Mouse (Mus musculus): Measurements from ENCODE around the gene Rnf168.

Gene Rnf168

DNA sequence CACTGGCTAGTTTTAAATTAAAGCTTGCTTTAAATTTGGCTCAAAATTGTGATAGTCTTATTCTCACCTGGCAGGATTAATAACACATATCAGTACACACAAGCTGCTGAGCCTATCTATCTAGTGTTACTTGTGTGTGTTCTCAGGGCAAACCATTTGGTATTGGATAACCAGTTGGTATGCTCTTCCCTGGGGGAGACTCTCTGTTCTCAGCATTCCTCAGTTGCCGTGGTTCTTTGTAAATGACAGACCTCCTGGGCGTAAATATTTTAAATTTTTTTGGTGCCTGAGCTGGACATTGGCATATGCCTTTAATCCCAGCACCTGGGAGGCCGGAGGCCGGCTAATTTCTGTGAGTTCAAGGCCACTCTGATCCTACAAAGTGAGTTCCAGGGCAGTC lies 35.6 kb downstream of the Rnf168 start:
- DNase-seq (ENCODE audit: low read depth, low spot score) = no peak

- no peak for DNase-seq (ENCODE audit: low read depth, low spot score)
Measured at GRCm38 (mm10) chr16:32316601-32317000, 39.3 kb downstream of the Rnf168 start.

- no peak for DNase-seq (ENCODE audit: low read depth, low spot score)
Measured at GRCm38 (mm10) chr16:32323953-32324352, 46.7 kb downstream of the Rnf168 start.

- DNase-seq (ENCODE audit: low read depth, low spot score) = no peak
Measured at GRCm38 (mm10) chr16:32330876-32331670, 53.8 kb downstream of the Rnf168 start.

DNA sequence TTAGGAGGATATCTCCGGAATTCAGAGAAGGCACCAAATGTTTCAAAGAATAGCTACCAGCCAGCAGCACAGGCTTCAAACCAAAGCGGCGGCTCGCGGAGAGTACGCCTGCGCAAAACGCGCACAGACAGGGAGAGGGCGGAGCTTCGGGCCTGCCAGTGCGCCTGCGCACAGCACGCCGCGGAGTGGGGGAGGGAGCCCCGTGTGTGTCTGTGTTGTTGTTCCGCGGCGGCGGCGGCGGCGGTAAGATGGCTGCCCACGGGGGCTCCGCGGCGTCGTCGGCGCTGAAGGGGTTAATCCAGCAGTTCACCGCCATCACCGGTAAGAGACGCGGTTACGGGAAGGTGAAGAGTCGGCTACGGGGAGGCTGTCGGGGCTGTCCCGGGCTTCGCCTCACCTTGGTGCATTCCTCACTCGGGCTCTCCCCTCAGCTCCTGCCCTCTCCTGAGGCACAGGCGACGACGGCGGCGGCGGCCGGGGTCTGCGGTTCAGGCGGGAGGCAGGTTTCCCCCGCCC lies 54.8 kb downstream of the Rnf168 start, which contains the start of gene Ubxn7:
TSS of gene Ubxn7 (plus strand) at position 218 of the 516 bp plus-strand sequence.
- DNase-seq (ENCODE audit: low read depth, low spot score) = peak; percentile 99

DNA sequence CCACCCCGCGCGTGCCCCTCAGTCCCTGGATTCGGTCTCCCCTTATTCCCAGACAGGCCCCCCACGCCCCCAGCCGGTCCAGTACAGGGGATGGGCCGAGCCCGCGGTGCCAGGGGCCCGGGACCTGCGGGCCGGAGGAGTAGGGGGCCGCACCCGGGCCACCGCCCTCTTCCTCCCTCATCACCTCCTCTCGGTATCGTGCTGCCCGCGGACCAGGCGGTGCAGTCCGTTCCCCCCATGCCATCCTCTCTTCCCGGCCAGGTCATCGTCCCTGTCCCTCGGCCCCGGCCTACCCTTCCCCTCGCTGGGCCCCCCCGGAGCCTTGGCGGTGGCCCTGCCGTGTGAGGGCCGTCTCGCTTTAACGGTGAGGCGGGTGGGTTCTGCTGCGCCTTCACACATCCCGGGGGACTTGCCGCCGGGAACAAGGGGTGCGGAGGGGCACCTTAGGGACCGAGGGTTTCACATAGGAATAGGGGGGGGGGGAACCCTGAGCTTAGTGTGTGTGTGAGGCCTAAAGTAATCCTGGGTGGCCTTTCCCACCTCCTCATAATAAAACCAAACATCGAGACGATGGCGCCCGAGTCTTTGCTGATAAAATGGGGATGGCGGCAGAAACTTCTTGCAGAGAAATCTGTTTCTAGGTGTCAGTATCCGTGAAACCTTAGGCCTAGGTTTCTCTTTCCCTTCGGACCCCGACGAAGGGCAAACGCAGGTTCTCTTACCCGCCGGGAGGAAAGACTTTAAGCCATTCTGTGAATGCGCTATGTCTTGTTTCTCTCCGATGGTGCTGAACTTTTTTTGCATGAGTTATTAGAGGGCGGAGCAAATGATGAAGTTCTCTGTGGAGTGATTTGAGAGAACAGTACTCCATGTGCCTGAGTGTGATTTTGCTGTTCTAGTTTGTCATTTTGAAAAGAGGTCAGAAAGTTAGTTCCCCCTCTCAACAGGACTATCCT lies 55.6 kb downstream of the Rnf168 start:
- peak; percentile 67 for DNase-seq (ENCODE audit: low read depth, low spot score)

- no peak for DNase-seq (ENCODE audit: low read depth, low spot score)
Measured at GRCm38 (mm10) chr16:32335146-32335545, 57.9 kb downstream of the Rnf168 start.

DNA sequence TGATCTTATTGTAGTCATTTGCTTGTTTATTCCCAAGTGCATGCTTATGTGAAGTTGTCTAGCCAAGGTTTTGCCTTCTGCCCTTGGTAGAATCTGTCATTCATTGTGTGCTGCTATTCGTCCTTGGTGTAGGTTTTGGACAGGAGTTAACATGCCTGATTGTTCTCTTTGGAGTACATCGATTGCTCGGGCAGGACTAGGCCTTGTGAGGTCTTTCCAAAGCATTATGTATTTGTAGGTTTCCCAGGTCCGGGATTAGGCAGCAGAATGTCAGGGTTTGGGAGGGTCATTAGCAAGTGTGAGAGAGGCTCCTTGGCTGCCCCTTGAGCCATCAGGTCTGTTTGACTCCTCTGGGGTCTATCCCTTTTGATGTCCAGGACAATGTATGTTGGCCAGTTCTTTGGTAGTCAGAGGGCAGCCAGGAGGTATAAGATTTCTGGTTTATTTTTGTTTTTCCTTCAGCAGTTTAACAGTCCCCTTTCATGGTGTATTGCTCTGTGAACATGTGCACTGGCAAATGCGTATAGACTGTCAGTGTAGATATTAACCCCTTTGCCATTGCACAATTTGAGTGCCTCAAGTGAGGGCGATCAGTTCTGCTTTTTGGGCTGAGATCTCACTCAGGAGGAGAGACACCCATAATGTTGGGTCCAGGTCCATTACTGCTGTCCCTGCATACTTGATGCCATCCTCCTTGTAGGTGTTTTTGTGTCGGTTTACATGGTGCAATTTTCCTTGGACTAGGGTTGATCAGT lies 58.9 kb downstream of the Rnf168 start:
- DNase-seq (ENCODE audit: low read depth, low spot score) = no peak

DNA sequence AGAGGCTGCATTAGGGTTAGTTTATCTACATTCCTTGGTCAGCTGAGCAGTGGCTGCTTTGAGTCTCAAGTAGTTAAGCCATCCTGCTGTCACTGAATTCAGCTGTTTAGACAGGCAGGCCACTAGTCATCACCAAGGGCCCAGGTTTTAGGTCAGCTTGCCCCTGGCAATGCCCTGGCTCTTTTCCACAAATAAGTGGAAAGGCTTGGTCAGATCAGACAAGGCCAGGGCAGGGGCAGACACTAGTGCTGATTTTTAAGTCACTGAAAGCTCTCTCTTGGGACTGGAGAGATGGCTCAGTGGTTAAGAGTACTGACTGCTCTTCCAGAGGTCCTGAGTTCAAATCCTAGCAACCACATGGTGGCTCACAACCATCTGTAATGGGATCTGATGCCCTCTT lies 59.7 kb downstream of the Rnf168 start:
- DNase-seq (ENCODE audit: low read depth, low spot score) = no peak

- peak; percentile 12 for DNase-seq (ENCODE audit: low read depth, low spot score)
Measured at GRCm38 (mm10) chr16:32340451-32340850, 63.2 kb downstream of the Rnf168 start.

DNA sequence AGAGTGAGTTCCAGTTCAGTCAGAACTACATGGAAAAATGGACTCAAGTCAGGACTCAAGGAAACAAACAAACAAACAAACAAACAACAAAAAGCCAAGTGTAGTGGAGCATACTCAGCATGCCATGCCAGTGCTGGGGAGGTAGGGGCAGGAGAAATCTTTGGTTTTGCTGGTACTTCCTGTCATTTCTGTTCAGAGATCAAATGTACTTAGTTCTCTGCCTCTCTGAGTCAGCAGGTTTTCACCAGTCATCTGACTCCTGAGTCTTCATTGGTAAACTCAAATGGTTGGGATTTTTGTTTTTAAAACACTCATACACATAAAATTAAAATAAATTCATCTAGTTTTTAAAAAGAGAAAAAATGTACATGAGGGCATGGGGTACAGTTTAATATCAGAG lies 68.3 kb downstream of the Rnf168 start:
- peak; percentile 34 for DNase-seq (ENCODE audit: low read depth, low spot score)

- DNase-seq (ENCODE audit: low read depth, low spot score) = no peak
Measured at GRCm38 (mm10) chr16:32350776-32351175, 73.5 kb downstream of the Rnf168 start.

Data from CD4-positive, CD25-positive, alpha-beta regulatory T cell, adult 2 months (primary cell).